Mouse (Mus musculus): ENCODE data around the gene Slc6a19. TPM values are rescaled to one million over a fixed set of nuclear protein-coding genes. Genes with fewer than 3 reads are reported as not detected.

Slc6a19 gene
- polyA plus RNA-seq, 1 experiment from 2014 or later, result 0.09 TPM

GRCm38 (mm10) chr13:73653266-73653665, 51.4 kb downstream of the Slc6a19 start:
- 81% methylated on average over 3 of the region's 3 CpGs for WGBS
- Histone ChIP-seq H3K27me3 (no peaks in the 10 kb centered on the region), H3K4me2 (replicated peaks) (no peak overlapping the region), H3K4me3 (replicated peaks) (no peak overlapping the region), H3K9me3 (no peaks in the 10 kb centered on the region), H3K9ac (replicated peaks) (no peak overlapping the region), H3K36me3 (peaks cover 10% of the 10 kb centered on the region), H3K4me1 (replicated peaks) (no peaks in the 10 kb centered on the region), H3K27ac (no peak overlapping the region)
- no peak for ATAC-seq

- ATAC-seq, result peak; percentile 53; the same call in 1 of the 2 replicates
- WGBS, result 34% methylated on average over 6 of the region's 6 CpGs
Observed at GRCm38 (mm10) chr13:73646397-73647087, 58.1 kb downstream of the Slc6a19 start.

GRCm38 (mm10) chr13:73641296-73641695, 63.4 kb downstream of the Slc6a19 start:
- peaks cover 22% of the 10 kb centered on the region for H3K36me3 ChIP-seq
- ATAC-seq, result no peak
- no peak overlapping the region for H3K4me2 ChIP-seq (replicated peaks)
- H3K9me3 ChIP-seq, result no peaks in the 10 kb centered on the region
- no peaks in the 10 kb centered on the region for H3K27me3 ChIP-seq
- no peak overlapping the region for H3K9ac ChIP-seq (replicated peaks)
- no peak overlapping the region for H3K4me3 ChIP-seq (replicated peaks)
- H3K27ac ChIP-seq, result no peak overlapping the region
- 84% methylated on average over 4 of the region's 4 CpGs for WGBS
- no peaks in the 10 kb centered on the region for H3K4me1 ChIP-seq (replicated peaks)

More at GRCm38 (mm10) chr13:73646397-73647087, 58.1 kb downstream of the Slc6a19 start:
- H3K4me1 ChIP-seq (replicated peaks), result no peaks in the 10 kb centered on the region
- no peaks in the 10 kb centered on the region for H3K27me3 ChIP-seq
- H3K27ac ChIP-seq, result no peak overlapping the region
- H3K36me3 ChIP-seq, result peaks cover 28% of the 10 kb centered on the region
- no peak overlapping the region for H3K4me3 ChIP-seq (replicated peaks)
- H3K9ac ChIP-seq (replicated peaks), result no peak overlapping the region
- no peak overlapping the region for H3K4me2 ChIP-seq (replicated peaks)
- H3K9me3 ChIP-seq, result no peaks in the 10 kb centered on the region

GRCm38 (mm10) chr13:73637826-73638225, 66.8 kb downstream of the Slc6a19 start:
- Histone ChIP-seq H3K27me3 (no peaks in the 10 kb centered on the region), H3K4me2 (replicated peaks) (no peak overlapping the region), H3K9ac (replicated peaks) (no peak overlapping the region), H3K27ac (no peak overlapping the region), H3K9me3 (no peaks in the 10 kb centered on the region), H3K4me3 (replicated peaks) (no peak overlapping the region), H3K36me3 (peaks cover 47% of the 10 kb centered on the region), H3K4me1 (replicated peaks) (no peaks in the 10 kb centered on the region)
- ATAC-seq, result no peak
- 85% methylated on average over 5 of the region's 6 CpGs for WGBS

GRCm38 (mm10) chr13:73631837-73632236, 72.8 kb downstream of the Slc6a19 start:
- no peak overlapping the region for H3K9ac ChIP-seq (replicated peaks)
- H3K27me3 ChIP-seq, result no peaks in the 10 kb centered on the region
- H3K9me3 ChIP-seq, result no peaks in the 10 kb centered on the region
- H3K27ac ChIP-seq, result no peak overlapping the region
- peaks cover 29% of the 10 kb centered on the region for H3K36me3 ChIP-seq
- no peak overlapping the region for H3K4me2 ChIP-seq (replicated peaks)
- 95% methylated on average over 3 of the region's 3 CpGs for WGBS
- peaks cover 32% of the 10 kb centered on the region for H3K4me1 ChIP-seq (replicated peaks)
- no peak overlapping the region for H3K4me3 ChIP-seq (replicated peaks)
- no peak for ATAC-seq

Other genes with a start within 250 kb of the Slc6a19 start
- 53.7 and 57.8 TPM in 2 replicates for gene Lpcat1, start 237.7 kb downstream of the Slc6a19 start, polyA plus RNA-seq (2015; fragmentation: Nextera tagmentation; extraction: Ambion mirVana)
- 1.1 and 6.7 TPM in 2 replicates for gene Slc6a3, start 168.1 kb downstream of the Slc6a19 start, polyA plus RNA-seq (2015; fragmentation: Nextera tagmentation; extraction: Ambion mirVana)
- gene Clptm1l, start 100.9 kb downstream of the Slc6a19 start, polyA plus RNA-seq (2015; fragmentation: Nextera tagmentation; extraction: Ambion mirVana), result 111 and 130 TPM in 2 replicates
- 5.8 and 7.1 TPM in 2 replicates for gene Tert, start 78.0 kb downstream of the Slc6a19 start, polyA plus RNA-seq (2015; fragmentation: Nextera tagmentation; extraction: Ambion mirVana)
- not detected in 2 replicates for gene Slc6a18, start 26.8 kb downstream of the Slc6a19 start, polyA plus RNA-seq (2015; fragmentation: Nextera tagmentation; extraction: Ambion mirVana)
- gene Slc12a7, start 28.2 kb upstream of the Slc6a19 start, polyA plus RNA-seq (2015; fragmentation: Nextera tagmentation; extraction: Ambion mirVana), result 16.0 and 18.5 TPM in 2 replicates
- 7.2 and 7.6 TPM in 2 replicates for gene Nkd2, start 142.8 kb upstream of the Slc6a19 start, polyA plus RNA-seq (2015; fragmentation: Nextera tagmentation; extraction: Ambion mirVana)
- gene Trip13, start 232.9 kb upstream of the Slc6a19 start, polyA plus RNA-seq (2015; fragmentation: Nextera tagmentation; extraction: Ambion mirVana), result 17.4 and 19.7 TPM in 2 replicates
- 96.4 and 101 TPM in 2 replicates for gene Brd9, start 232.9 kb upstream of the Slc6a19 start, polyA plus RNA-seq (2015; fragmentation: Nextera tagmentation; extraction: Ambion mirVana)

All from midbrain, embryonic 13.5 days (tissue).